Mouse (Mus musculus): ENCODE data around the gene Wdsub1.

DNA sequence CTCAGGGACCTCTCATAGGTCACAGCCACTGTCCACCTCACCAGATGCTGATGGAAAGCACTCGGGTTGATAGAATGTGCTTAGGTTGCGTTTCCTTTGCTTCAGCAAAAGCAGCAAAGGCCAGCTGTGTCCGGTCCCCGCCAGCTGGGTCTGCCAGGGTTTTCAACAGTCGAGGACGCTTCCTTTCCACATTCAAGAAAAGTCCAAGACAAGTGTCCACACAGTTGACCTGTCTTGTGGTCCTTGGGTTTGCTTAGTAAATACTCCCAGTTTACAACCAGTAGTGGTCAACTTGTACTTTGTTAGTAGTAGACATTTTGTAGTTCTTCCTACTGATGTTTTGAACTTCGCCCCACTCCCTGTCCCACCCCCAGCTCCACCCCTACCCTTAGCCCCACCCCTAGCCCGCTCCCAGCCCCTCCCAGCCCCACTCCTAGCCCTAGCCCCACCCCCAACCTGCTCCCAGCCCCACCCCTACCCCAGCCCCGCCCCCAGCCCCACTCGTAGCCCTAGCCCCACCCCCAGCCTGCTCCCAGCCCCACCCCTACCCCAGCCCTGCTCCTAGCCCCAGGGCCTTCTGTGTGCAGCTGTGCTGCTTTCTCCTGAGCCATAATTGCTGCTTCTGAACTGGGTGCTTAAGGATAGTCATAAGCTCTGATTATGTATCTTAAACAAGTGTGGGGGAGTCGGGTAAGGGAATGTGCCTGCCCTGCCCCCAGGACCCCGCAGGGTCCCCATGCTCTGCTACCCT, 41.0 kb downstream of the Wdsub1 start:
- TF ChIP-seq CTCF (IDR thresholded peaks at IDR 0.05): no peak
- TF ChIP-seq EP300 (IDR thresholded peaks at IDR 0.05): no peak

All from lung, postnatal 0 days (tissue).